Mouse (Mus musculus): ENCODE measurements around the gene Pilra. TPM values are rescaled to one million over a fixed set of nuclear protein-coding genes. Genes with fewer than 3 reads are reported as not detected.
A peak's percentile ranks its signal among the peaks of the same experiment; 100 is the strongest.

The Pilra gene
- total and polyA plus RNA-seq, 2 experiments from 2014 or later, result 0.09 TPM; not detected in 1

GRCm38 (mm10) chr5:137788171-137788570 is 47.9 kb downstream of the Pilra start:
- Histone ChIP-seq H3K9ac (replicated peaks; ENCODE audit: low read length, poor library complexity, severe bottlenecking) (no peak overlapping the region), H3K36me3 (ENCODE audit: insufficient read depth, low read length) (peaks cover 7% of the 10 kb centered on the region), H3K4me2 (ENCODE audit: low read depth, low read length, poor library complexity, severe bottlenecking) (peak overlapping the region; percentile 61), H3K9me3 (ENCODE audit: low read length) (no peaks in the 10 kb centered on the region), H3K27me3 (ENCODE audit: insufficient read depth, low read length) (no peaks in the 10 kb centered on the region), H3K4me1 (ENCODE audit: insufficient read depth, low read length) (peaks cover 22% of the 10 kb centered on the region), H3K27ac (ENCODE audit: low read depth, low read length) (no peak overlapping the region), H3K4me3 (ENCODE audit: low read depth, low read length) (peak overlapping the region; percentile 64)
- TF ChIP-seq CTCF (IDR thresholded peaks at IDR 0.05), result no peak
- no peak for ATAC-seq (ENCODE audit: low FRiP score)
- 74% methylated on average over 24 of the region's 24 CpGs for WGBS
- no peak for DNase-seq (ENCODE audit: low spot score)

DNA sequence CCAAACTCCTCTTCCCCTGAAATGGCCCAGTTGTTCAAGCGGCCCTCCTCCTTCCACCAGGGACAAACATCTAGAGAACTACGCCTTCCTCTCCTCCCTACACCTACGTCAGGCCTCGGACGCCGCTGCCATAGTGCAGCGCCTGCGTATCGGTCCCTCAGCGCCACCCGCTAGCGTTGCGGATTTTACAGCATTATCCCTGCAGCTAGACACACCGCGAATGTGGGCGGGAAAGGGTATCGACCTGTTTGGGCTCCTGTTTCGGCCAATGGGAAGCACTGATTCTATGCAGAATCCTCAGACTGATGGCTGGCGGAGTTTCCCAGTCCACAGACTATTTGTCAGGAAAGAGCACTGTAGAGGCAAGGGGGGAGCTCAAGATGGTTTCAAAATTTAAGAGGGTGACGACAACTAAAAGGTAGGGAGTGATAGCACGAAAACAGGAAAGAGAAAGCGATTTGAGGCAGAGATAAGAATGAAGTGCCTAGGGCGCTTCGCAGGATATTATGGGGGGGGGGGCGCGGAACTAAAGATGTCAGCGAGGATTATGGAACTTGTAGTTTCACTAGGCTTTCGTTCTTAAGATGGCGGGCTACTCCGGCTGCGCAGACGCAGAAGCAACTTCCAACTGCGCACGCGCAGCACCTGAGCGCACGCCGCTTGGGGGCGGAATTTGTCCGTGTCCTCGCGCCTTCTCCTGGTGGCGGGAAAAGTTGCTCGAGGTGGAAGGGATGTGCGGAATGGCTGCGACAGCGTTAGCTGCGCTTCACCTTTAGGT is 48.7 kb downstream of the Pilra start, which contains the start of the genes Mepce and Zcwpw1:
Mepce (minus strand) TSS at position 505 of the 778 bp plus-strand sequence.
Zcwpw1 (plus strand) TSS at position 648 of the 778 bp plus-strand sequence.
- Histone ChIP-seq H3K9me3 (ENCODE audit: low read length) (no peaks in the 10 kb centered on the region), H3K4me3 (ENCODE audit: low read depth, low read length) (peak within 1 kb of the TSS; percentile 64), H3K9ac (replicated peaks; ENCODE audit: low read length, poor library complexity, severe bottlenecking) (peak within 1 kb of the TSS; percentile 89), H3K4me2 (ENCODE audit: low read depth, low read length, poor library complexity, severe bottlenecking) (peak within 1 kb of the TSS; percentile 77), H3K36me3 (ENCODE audit: insufficient read depth, low read length) (peaks cover 16% of the 10 kb centered on the region), H3K4me1 (ENCODE audit: insufficient read depth, low read length) (peaks cover 25% of the 10 kb centered on the region), H3K27ac (ENCODE audit: low read depth, low read length) (peak within 1 kb of the TSS; percentile 97), H3K27me3 (ENCODE audit: insufficient read depth, low read length) (no peaks in the 10 kb centered on the region)
- peak; percentile 98 for DNase-seq (ENCODE audit: low spot score)
- ATAC-seq (ENCODE audit: low FRiP score), result peak; percentile 82
- TF ChIP-seq CTCF (IDR thresholded peaks at IDR 0.05), result peak; percentile 92
- under 1% methylated on average over 48 of the region's 48 CpGs for WGBS

- Histone ChIP-seq H3K9ac (replicated peaks; ENCODE audit: low read length, poor library complexity, severe bottlenecking) (peak overlapping the region; percentile 89), H3K36me3 (ENCODE audit: insufficient read depth, low read length) (peaks cover 26% of the 10 kb centered on the region), H3K27me3 (ENCODE audit: insufficient read depth, low read length) (no peaks in the 10 kb centered on the region), H3K27ac (ENCODE audit: low read depth, low read length) (peak overlapping the region; percentile 97), H3K4me2 (ENCODE audit: low read depth, low read length, poor library complexity, severe bottlenecking) (peak overlapping the region; percentile 77), H3K9me3 (ENCODE audit: low read length) (no peaks in the 10 kb centered on the region), H3K4me3 (ENCODE audit: low read depth, low read length) (peak overlapping the region; percentile 64), H3K4me1 (ENCODE audit: insufficient read depth, low read length) (peaks cover 25% of the 10 kb centered on the region)
- 0% methylated on average over 72 of the region's 79 CpGs for WGBS
- DNase-seq (ENCODE audit: low spot score) (peak; percentile 100), ATAC-seq (ENCODE audit: low FRiP score) (peak; percentile 94)
- TF ChIP-seq CTCF (IDR thresholded peaks at IDR 0.05), result no peak
Measured at GRCm38 (mm10) chr5:137786109-137786942, 49.8 kb downstream of the Pilra start.

DNA sequence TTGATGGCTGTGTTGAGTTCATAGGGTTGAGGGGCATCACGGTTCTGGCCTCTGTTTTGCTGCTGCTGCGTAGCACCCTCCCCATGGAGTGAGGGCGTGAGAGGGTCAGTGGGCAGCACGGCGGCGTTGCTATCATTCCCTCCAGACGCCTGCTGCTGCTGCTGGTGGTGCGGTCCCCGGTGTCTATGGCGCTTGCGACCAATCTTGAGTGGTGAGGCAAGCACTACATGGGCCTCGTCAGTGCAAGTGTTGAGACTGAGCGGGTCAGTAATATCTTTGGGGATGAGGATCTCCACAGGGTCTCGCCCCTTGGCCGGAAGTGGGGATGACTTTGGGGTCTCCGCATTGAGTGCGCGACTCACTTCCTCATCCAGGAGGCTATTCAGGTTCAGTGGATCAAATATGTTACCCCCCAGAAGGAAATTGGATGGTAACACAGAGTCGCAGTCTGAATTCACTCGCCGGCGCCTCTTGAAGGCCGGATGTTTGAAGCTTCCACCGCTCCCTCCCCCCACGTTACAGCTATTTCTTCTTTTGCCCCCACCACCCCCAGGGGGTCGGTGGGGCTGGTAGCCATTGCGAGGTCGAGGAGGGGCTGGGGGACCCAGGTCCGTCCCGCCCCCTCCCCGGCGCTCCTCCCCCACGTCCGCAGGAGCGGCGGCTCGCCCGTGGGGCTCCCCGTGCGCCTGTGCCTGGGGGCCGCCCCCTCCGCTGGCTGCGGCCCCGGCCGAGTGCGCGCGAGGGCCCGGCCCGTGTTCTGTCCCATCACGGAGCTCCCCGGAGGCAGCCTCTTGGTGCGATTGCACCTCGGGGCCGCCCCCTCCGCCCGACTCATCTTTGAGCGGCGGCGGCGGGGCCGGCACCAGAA is 50.7 kb downstream of the Pilra start:
- no peaks in the 10 kb centered on the region for H3K27me3 ChIP-seq (ENCODE audit: insufficient read depth, low read length)
- WGBS, result 2% methylated on average over 48 of the region's 62 CpGs
- H3K4me3 ChIP-seq (ENCODE audit: low read depth, low read length), result peak overlapping the region; percentile 64
- no peaks in the 10 kb centered on the region for H3K9me3 ChIP-seq (ENCODE audit: low read length)
- H3K9ac ChIP-seq (replicated peaks; ENCODE audit: low read length, poor library complexity, severe bottlenecking), result peak overlapping the region; percentile 89
- peak overlapping the region; percentile 77 for H3K4me2 ChIP-seq (ENCODE audit: low read depth, low read length, poor library complexity, severe bottlenecking)
- peak; percentile 54 for DNase-seq (ENCODE audit: low spot score)
- H3K27ac ChIP-seq (ENCODE audit: low read depth, low read length), result peak overlapping the region; percentile 97
- TF ChIP-seq CTCF (IDR thresholded peaks at IDR 0.05), result no peak
- H3K36me3 ChIP-seq (ENCODE audit: insufficient read depth, low read length), result peaks cover 29% of the 10 kb centered on the region
- 0 out of 2 replicates have a peak, but pooled peaks have one; percentile 0 for ATAC-seq (ENCODE audit: low FRiP score)
- H3K4me1 ChIP-seq (ENCODE audit: insufficient read depth, low read length), result peaks cover 25% of the 10 kb centered on the region

GRCm38 (mm10) chr5:137784546-137784945 is 51.5 kb downstream of the Pilra start:
- H3K36me3 ChIP-seq (ENCODE audit: insufficient read depth, low read length), result peaks cover 29% of the 10 kb centered on the region
- H3K4me2 ChIP-seq (ENCODE audit: low read depth, low read length, poor library complexity, severe bottlenecking), result peak overlapping the region; percentile 77
- ATAC-seq (ENCODE audit: low FRiP score) (no peak), DNase-seq (ENCODE audit: low spot score) (no peak)
- H3K4me3 ChIP-seq (ENCODE audit: low read depth, low read length), result peak overlapping the region; percentile 64
- H3K27me3 ChIP-seq (ENCODE audit: insufficient read depth, low read length), result no peaks in the 10 kb centered on the region
- H3K9me3 ChIP-seq (ENCODE audit: low read length), result no peaks in the 10 kb centered on the region
- 0 out of 2 replicates have a peak overlapping the region, but pooled peaks have one; percentile 97 for H3K27ac ChIP-seq (ENCODE audit: low read depth, low read length)
- H3K4me1 ChIP-seq (ENCODE audit: insufficient read depth, low read length), result peaks cover 25% of the 10 kb centered on the region
- 82% methylated on average over 14 of the region's 14 CpGs for WGBS
- TF ChIP-seq CTCF (IDR thresholded peaks at IDR 0.05), result no peak
- peak overlapping the region; percentile 89 for H3K9ac ChIP-seq (replicated peaks; ENCODE audit: low read length, poor library complexity, severe bottlenecking)

Data from midbrain, postnatal 0 days (tissue).